Mouse (Mus musculus) forebrain, embryonic 13.5 days (tissue): Measurements from ENCODE around the gene Atp5d. TPM values are rescaled to one million over a fixed set of nuclear protein-coding genes. Genes with fewer than 3 reads are reported as not detected.
"Not testable (repeated sequence)": the region's sequence is repeated elsewhere in the genome, so short reads cannot be mapped to it uniquely, and the experiment has no call there.

Experiments
- ATAC-seq: fragments of 200-750 bp; cut with Nextera tagmentation; 2 replicates; pipeline ENCODE4 v1.8.0; 2017
- H3K27ac ChIP-seq: fragments of 300-500 bp; sonication (generic); 2 replicates; pipeline ENCODE4 v1.5.1; 2015; ENCODE audit warnings: inconsistent platforms, mild to moderate bottlenecking, moderate library complexity
- H3K27me3 ChIP-seq: fragments of 300-500 bp; sonication (generic); 2 replicates; pipeline ENCODE4 v1.6.1; 2015; ENCODE audit warnings: mild to moderate bottlenecking, inconsistent platforms
- H3K36me3 ChIP-seq: fragments of 300-500 bp; sonication (generic); 2 replicates; pipeline ENCODE4 v1.6.1; 2015; ENCODE audit warnings: mild to moderate bottlenecking, inconsistent platforms; ENCODE audit not compliant: poor library complexity, severe bottlenecking
- H3K4me1 ChIP-seq: fragments of 300-500 bp; sonication (generic); 2 replicates; pipeline ENCODE4 v1.6.1; 2015; ENCODE audit warnings: inconsistent platforms
- H3K4me2 ChIP-seq: fragments of 300-500 bp; sonication (generic); 2 replicates; pipeline ENCODE4 v1.6.1; 2015; ENCODE audit warnings: inconsistent platforms, mild to moderate bottlenecking, moderate library complexity
- H3K4me3 ChIP-seq: fragments of 300-500 bp; sonication (generic); 2 replicates; pipeline ENCODE4 v1.5.1; 2015; ENCODE audit warnings: mild to moderate bottlenecking, inconsistent platforms
- H3K9ac ChIP-seq: fragments of 300-500 bp; sonication (generic); 2 replicates; pipeline ENCODE4 v1.6.1; 2015; ENCODE audit warnings: mild to moderate bottlenecking, inconsistent platforms
- H3K9me3 ChIP-seq: fragments of 300-500 bp; sonication (generic); replicated peaks from 2 replicates; pipeline ENCODE4 v1.6.1; 2016; ENCODE audit warnings: inconsistent platforms
- WGBS: fragments of 180-500 bp; shearing (Covaris S2); methylation state at CpG from one replicate; pipeline ENCODE4 v1.1.7; 2015; 5-methylcytosine and 5-hydroxymethylcytosine counted together
- polyA plus RNA-seq: library from polyadenylated mRNA; unstranded; fragments of >200 nt; fragmentation: Nextera tagmentation; extraction: Ambion mirVana; gene quantifications from 2 replicates; pipeline ENCODE4 v1.2.1, GENCODE M21; 2015

Gene Atp5d
- polyA plus RNA-seq, 1 experiment from 2014 or later = 459 TPM

- not testable (repeated sequence) for H3K9me3 ChIP-seq, H3K27me3 ChIP-seq, ATAC-seq
- H3K4me2 ChIP-seq = peak overlapping the region; percentile 79
- peaks cover 19% of the 10 kb centered on the region for H3K36me3 ChIP-seq
- H3K27ac ChIP-seq = peak overlapping the region; percentile 72
- H3K9ac ChIP-seq = peak overlapping the region; percentile 48
- H3K4me1 ChIP-seq = peaks cover 59% of the 10 kb centered on the region
- peak overlapping the region; percentile 41 for H3K4me3 ChIP-seq
- WGBS = 88% methylated on average over 4 of the region's 4 CpGs
These were observed 27.7 kb downstream of the Atp5d start for GRCm38 (mm10) chr10:80166136-80166535.

GRCm38 (mm10) chr10:80167460-80168037 lies 29.1 kb downstream of the Atp5d start:
- Histone ChIP-seq H3K27me3 (no peaks in the 10 kb centered on the region), H3K36me3 (peaks cover 33% of the 10 kb centered on the region), H3K4me1 (peaks cover 66% of the 10 kb centered on the region), H3K9ac (peak overlapping the region; percentile 100), H3K4me3 (peak overlapping the region; percentile 90), H3K27ac (peak overlapping the region; percentile 99), H3K9me3 (no peaks in the 10 kb centered on the region), H3K4me2 (peak overlapping the region; percentile 79)
- peak; percentile 91 for ATAC-seq
- under 1% methylated on average over 50 of the region's 55 CpGs for WGBS

- Histone ChIP-seq H3K27me3 (no peaks in the 10 kb centered on the region), H3K4me1 (peaks cover 69% of the 10 kb centered on the region), H3K9me3 (no peaks in the 10 kb centered on the region), H3K36me3 (peaks cover 33% of the 10 kb centered on the region), H3K27ac (peak overlapping the region; percentile 99), H3K9ac (peak overlapping the region; percentile 100), H3K4me3 (peak overlapping the region; percentile 90), H3K4me2 (peak overlapping the region; percentile 79)
- ATAC-seq = peak; percentile 32
- WGBS = under 1% methylated on average over 46 of the region's 48 CpGs
These were observed 29.7 kb downstream of the Atp5d start for GRCm38 (mm10) chr10:80168038-80168661.

GRCm38 (mm10) chr10:80169070-80169469 lies 30.6 kb downstream of the Atp5d start:
- Histone ChIP-seq H3K27me3 (no peaks in the 10 kb centered on the region), H3K9me3 (no peaks in the 10 kb centered on the region), H3K4me3 (peak overlapping the region; percentile 90), H3K36me3 (peaks cover 33% of the 10 kb centered on the region), H3K4me2 (peak overlapping the region; percentile 79), H3K4me1 (peaks cover 70% of the 10 kb centered on the region), H3K9ac (peak overlapping the region; percentile 100), H3K27ac (peak overlapping the region; percentile 99; the same call in 1 of the 2 replicates)
- WGBS = 53% methylated on average over 1 of the region's 1 CpGs
- no peak for ATAC-seq

- no peak for ATAC-seq
- 91% methylated on average over 7 of the region's 7 CpGs for WGBS
- H3K4me2 ChIP-seq = peak overlapping the region; percentile 79
- peaks cover 33% of the 10 kb centered on the region for H3K36me3 ChIP-seq
- no peak overlapping the region for H3K4me3 ChIP-seq
- H3K9ac ChIP-seq = peak overlapping the region; percentile 14; the same call in 1 of the 2 replicates
- H3K27me3 ChIP-seq = no peaks in the 10 kb centered on the region
- peaks cover 64% of the 10 kb centered on the region for H3K4me1 ChIP-seq
- H3K9me3 ChIP-seq = no peaks in the 10 kb centered on the region
- H3K27ac ChIP-seq = no peak overlapping the region
These were observed 31.2 kb downstream of the Atp5d start for GRCm38 (mm10) chr10:80169651-80170050.

GRCm38 (mm10) chr10:80170052-80170451 lies 31.6 kb downstream of the Atp5d start:
- H3K4me1 ChIP-seq = peaks cover 61% of the 10 kb centered on the region
- H3K27ac ChIP-seq = no peak overlapping the region; the same call in 1 of the 2 replicates
- H3K9me3 ChIP-seq = no peaks in the 10 kb centered on the region
- no peaks in the 10 kb centered on the region for H3K27me3 ChIP-seq
- peak overlapping the region; percentile 79; the same call in 1 of the 2 replicates for H3K4me2 ChIP-seq
- WGBS = 98% methylated on average over 16 of the region's 16 CpGs
- ATAC-seq = no peak
- peak overlapping the region; percentile 14 for H3K9ac ChIP-seq
- no peak overlapping the region for H3K4me3 ChIP-seq
- H3K36me3 ChIP-seq = peaks cover 33% of the 10 kb centered on the region

GRCm38 (mm10) chr10:80170601-80171021 lies 32.2 kb downstream of the Atp5d start:
- no peak overlapping the region; the same call in 1 of the 2 replicates for H3K27ac ChIP-seq
- H3K9ac ChIP-seq = peak overlapping the region; percentile 14

GRCm38 (mm10) chr10:80171252-80171651 lies 32.8 kb downstream of the Atp5d start:
- peak overlapping the region; percentile 69; the same call in 1 of the 2 replicates for H3K4me2 ChIP-seq
- peak overlapping the region; percentile 88; the same call in 1 of the 2 replicates for H3K27ac ChIP-seq
- H3K4me3 ChIP-seq = no peak overlapping the region

More at GRCm38 (mm10) chr10:80170601-80171021, 32.2 kb downstream of the Atp5d start:
- no peaks in the 10 kb centered on the region for H3K27me3 ChIP-seq
- H3K36me3 ChIP-seq = peaks cover 33% of the 10 kb centered on the region
- 96% methylated on average over 19 of the region's 19 CpGs for WGBS
- ATAC-seq = no peak
- no peak overlapping the region for H3K4me2 ChIP-seq
- peaks cover 59% of the 10 kb centered on the region for H3K4me1 ChIP-seq
- H3K4me3 ChIP-seq = no peak overlapping the region
- no peaks in the 10 kb centered on the region for H3K9me3 ChIP-seq

GRCm38 (mm10) chr10:80171760-80172526 lies 33.5 kb downstream of the Atp5d start:
- WGBS = 89% methylated on average over 45 of the region's 45 CpGs
- peak overlapping the region; percentile 55 for H3K4me3 ChIP-seq

More at GRCm38 (mm10) chr10:80171252-80171651, 32.8 kb downstream of the Atp5d start:
- no peak for ATAC-seq
- Histone ChIP-seq H3K27me3 (no peaks in the 10 kb centered on the region), H3K4me1 (peaks cover 61% of the 10 kb centered on the region), H3K9me3 (no peaks in the 10 kb centered on the region), H3K9ac (no peak overlapping the region), H3K36me3 (peaks cover 33% of the 10 kb centered on the region)
- WGBS = 92% methylated on average over 15 of the region's 15 CpGs

GRCm38 (mm10) chr10:80172527-80173292 lies 34.3 kb downstream of the Atp5d start, which contains the start of gene 1600002K03Rik:
Gene 1600002K03Rik, plus strand, starts transcription at chr10:80172944.
- peak within 1 kb of the TSS; percentile 88 for H3K27ac ChIP-seq
- H3K27me3 ChIP-seq = no peaks in the 10 kb centered on the region
- peak within 1 kb of the TSS; percentile 55 for H3K4me3 ChIP-seq
- peak within 1 kb of the TSS; percentile 64 for H3K9ac ChIP-seq
- 8% methylated on average over 35 of the region's 35 CpGs for WGBS
- peaks cover 33% of the 10 kb centered on the region for H3K36me3 ChIP-seq
- peak; percentile 81 for ATAC-seq
- peaks cover 55% of the 10 kb centered on the region for H3K4me1 ChIP-seq
- peak within 1 kb of the TSS; percentile 69 for H3K4me2 ChIP-seq
- H3K9me3 ChIP-seq = no peaks in the 10 kb centered on the region

More at GRCm38 (mm10) chr10:80171760-80172526, 33.5 kb downstream of the Atp5d start:
- no peaks in the 10 kb centered on the region for H3K9me3 ChIP-seq
- peak overlapping the region; percentile 69 for H3K4me2 ChIP-seq
- H3K27me3 ChIP-seq = no peaks in the 10 kb centered on the region
- ATAC-seq = no peak
- peaks cover 58% of the 10 kb centered on the region for H3K4me1 ChIP-seq
- peak overlapping the region; percentile 88 for H3K27ac ChIP-seq
- H3K9ac ChIP-seq = peak overlapping the region; percentile 64
- H3K36me3 ChIP-seq = peaks cover 33% of the 10 kb centered on the region

GRCm38 (mm10) chr10:80173358-80173757 lies 34.9 kb downstream of the Atp5d start:
- H3K27ac ChIP-seq = peak overlapping the region; percentile 88
- H3K9me3 ChIP-seq = no peaks in the 10 kb centered on the region
- peak overlapping the region; percentile 64 for H3K9ac ChIP-seq
- 9% methylated on average over 11 of the region's 11 CpGs for WGBS
- peaks cover 55% of the 10 kb centered on the region for H3K4me1 ChIP-seq
- no peaks in the 10 kb centered on the region for H3K27me3 ChIP-seq
- H3K4me3 ChIP-seq = peak overlapping the region; percentile 55
- H3K36me3 ChIP-seq = peaks cover 33% of the 10 kb centered on the region
- ATAC-seq = no peak
- peak overlapping the region; percentile 69 for H3K4me2 ChIP-seq
